Mouse (Mus musculus): ENCODE measurements around the gene Utp18. TPM values are rescaled to one million over a fixed set of nuclear protein-coding genes. Genes with fewer than 3 reads are reported as not detected.

Gene Utp18
- total and polyA plus RNA-seq, 3 experiments = 2.9 to 11.3 (median 9.9) TPM

DNA sequence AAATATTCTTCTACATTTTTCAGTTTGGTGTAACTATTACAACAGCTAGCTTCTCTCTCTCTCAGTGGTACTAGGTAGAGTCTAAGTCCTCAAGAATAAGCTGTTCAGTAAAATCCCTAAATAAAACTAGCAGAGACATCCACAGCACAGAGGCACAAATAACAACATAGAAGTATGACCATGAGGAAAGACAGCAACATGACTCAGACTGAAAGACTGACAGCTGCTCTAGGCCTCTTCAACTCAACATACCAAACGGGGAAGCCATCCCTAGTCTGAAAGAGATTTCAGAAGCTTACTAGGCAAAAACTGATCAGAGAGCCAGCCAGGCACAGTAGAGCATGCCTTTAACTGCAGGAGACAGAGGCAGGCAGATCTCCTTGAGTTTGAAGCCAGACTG lies 22.9 kb downstream of the Utp18 start:
- H3K9ac ChIP-seq (ENCODE audit: low read depth, low read length) = no peak overlapping the region
- H3K4me1 ChIP-seq (ENCODE audit: control insufficient read depth, insufficient read depth, low read length) = peaks cover 2% of the 10 kb centered on the region
- H3K79me2 ChIP-seq (replicated peaks; ENCODE audit: control insufficient read depth, insufficient read depth, low read length) = no peaks in the 10 kb centered on the region
- H3K36me3 ChIP-seq (ENCODE audit: control insufficient read depth, insufficient read depth, low read length) = peaks cover 4% of the 10 kb centered on the region
- H3K27me3 ChIP-seq (ENCODE audit: control insufficient read depth, insufficient read depth, low read length) = no peaks in the 10 kb centered on the region
- WGBS = 76% methylated on average over 1 of the region's 1 CpGs
- no peak overlapping the region for H3K27ac ChIP-seq
- no peak for TF ChIP-seq POLR2A (IDR thresholded peaks at IDR 0.05; ENCODE audit: insufficient read depth, low read depth, low read length)
- no peak for TF ChIP-seq CTCF (IDR thresholded peaks at IDR 0.05)
- no peak for TF ChIP-seq EP300 (IDR thresholded peaks at IDR 0.05; ENCODE audit: insufficient read depth, low read depth, low read length)
- no peak overlapping the region for H3K4me3 ChIP-seq
- intact Hi-C loops (cut with DNase I) = no loop called here
- no peak for DNase-seq

DNA sequence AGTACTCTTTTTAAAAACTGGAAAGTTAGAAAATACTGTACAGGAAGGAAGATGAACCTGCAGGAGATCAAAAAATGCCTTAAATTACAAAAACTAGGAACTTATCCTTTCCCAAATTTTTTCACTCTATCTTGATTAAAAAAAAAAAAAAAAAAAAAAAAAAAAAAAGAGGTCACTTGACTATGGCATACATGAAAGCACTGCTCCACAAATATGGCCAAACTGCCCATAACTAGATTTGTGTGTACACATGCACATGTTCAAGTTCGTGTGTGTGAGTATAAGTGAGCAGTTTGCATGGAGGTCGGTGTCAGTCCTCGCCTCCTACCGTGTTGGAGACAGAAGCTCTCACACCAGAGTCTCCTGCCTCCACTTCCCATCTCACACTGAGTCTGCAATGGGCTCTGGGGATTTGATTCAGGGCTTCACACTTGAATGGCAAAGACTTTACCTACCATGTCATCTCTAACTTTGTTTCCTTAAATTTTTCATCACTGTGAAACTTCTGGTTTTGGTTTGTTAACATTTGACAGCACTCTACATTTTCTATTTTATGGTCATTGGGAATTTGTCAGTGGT lies 23.4 kb downstream of the Utp18 start:
- intact Hi-C loops (cut with DNase I) = no loop called here
- TF ChIP-seq EP300 (IDR thresholded peaks at IDR 0.05; ENCODE audit: insufficient read depth, low read depth, low read length) (no peak), POLR2A (IDR thresholded peaks at IDR 0.05; ENCODE audit: insufficient read depth, low read depth, low read length) (no peak)
- Histone ChIP-seq H3K4me1 (ENCODE audit: control insufficient read depth, insufficient read depth, low read length) (peaks cover 2% of the 10 kb centered on the region), H3K79me2 (replicated peaks; ENCODE audit: control insufficient read depth, insufficient read depth, low read length) (no peaks in the 10 kb centered on the region), H3K27ac (no peak overlapping the region), H3K9ac (ENCODE audit: low read depth, low read length) (no peak overlapping the region), H3K27me3 (ENCODE audit: control insufficient read depth, insufficient read depth, low read length) (no peaks in the 10 kb centered on the region), H3K36me3 (ENCODE audit: control insufficient read depth, insufficient read depth, low read length) (peaks cover 3% of the 10 kb centered on the region), H3K4me3 (no peak overlapping the region)
- no peak for DNase-seq
- WGBS = 98% methylated on average over 4 of the region's 4 CpGs

DNA sequence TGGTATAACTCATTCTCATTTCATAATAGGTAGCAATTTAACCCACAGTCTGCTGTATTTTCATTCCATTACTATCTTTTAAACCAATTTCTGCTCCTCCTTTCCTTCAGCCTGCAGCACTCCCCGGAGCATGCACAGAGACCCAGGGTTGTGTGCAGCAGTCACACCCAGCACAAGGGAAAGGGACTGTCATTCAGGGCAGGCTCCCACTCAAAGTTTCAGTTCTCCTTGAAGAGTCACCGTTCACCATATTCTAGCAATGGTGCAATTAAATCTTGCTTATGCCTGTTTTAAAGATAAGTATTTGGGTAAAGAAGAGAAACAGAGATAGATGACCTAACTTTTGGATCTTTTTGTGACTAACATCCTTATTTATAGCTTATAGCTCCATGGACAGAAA lies 24.4 kb downstream of the Utp18 start:
- TF ChIP-seq EP300 (IDR thresholded peaks at IDR 0.05; ENCODE audit: insufficient read depth, low read depth, low read length) (no peak), CTCF (IDR thresholded peaks at IDR 0.05) (no peak), POLR2A (IDR thresholded peaks at IDR 0.05; ENCODE audit: insufficient read depth, low read depth, low read length) (no peak)
- no peak overlapping the region for H3K4me3 ChIP-seq
- no peaks in the 10 kb centered on the region for H3K79me2 ChIP-seq (replicated peaks; ENCODE audit: control insufficient read depth, insufficient read depth, low read length)
- intact Hi-C loops (cut with DNase I) = no loop called here
- DNase-seq = no peak
- H3K9ac ChIP-seq (ENCODE audit: low read depth, low read length) = no peak overlapping the region
- H3K36me3 ChIP-seq (ENCODE audit: control insufficient read depth, insufficient read depth, low read length) = peaks cover 2% of the 10 kb centered on the region
- H3K27me3 ChIP-seq (ENCODE audit: control insufficient read depth, insufficient read depth, low read length) = no peaks in the 10 kb centered on the region
- WGBS = 68% methylated on average over 2 of the region's 2 CpGs
- peaks cover 2% of the 10 kb centered on the region for H3K4me1 ChIP-seq (ENCODE audit: control insufficient read depth, insufficient read depth, low read length)
- no peak overlapping the region for H3K27ac ChIP-seq

DNA sequence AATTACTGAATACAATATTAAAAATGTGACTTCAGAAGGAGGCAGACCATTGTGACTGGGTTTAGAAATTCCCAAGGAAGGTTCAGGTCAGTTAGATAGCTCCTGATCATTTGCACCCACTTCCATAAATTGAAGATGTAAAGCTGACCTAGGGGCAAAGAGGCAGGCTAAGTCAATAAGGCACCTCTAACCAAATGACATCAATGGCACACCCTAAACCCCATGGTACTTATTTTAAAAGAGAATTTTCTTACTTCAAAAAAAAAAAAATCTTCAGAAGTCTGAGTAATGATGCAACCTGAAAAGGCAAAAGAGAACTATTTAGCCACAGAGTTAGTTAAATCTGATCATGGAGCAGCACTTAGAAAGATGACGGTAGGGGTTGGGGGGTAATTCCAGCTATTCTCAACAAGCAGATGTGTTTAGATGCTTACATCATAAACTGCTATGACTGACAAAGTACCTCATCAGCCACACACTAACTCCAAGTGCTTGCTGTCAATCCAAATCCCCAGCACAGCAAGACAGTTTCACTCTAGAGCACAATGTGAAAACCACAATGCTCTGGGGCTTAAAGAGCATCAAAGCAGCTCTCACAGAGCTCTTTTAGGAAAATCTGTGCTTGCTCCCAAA lies 24.9 kb downstream of the Utp18 start:
- DNase-seq = no peak
- no peak overlapping the region for H3K9ac ChIP-seq (ENCODE audit: low read depth, low read length)
- no peaks in the 10 kb centered on the region for H3K79me2 ChIP-seq (replicated peaks; ENCODE audit: control insufficient read depth, insufficient read depth, low read length)
- no peak for TF ChIP-seq CTCF (IDR thresholded peaks at IDR 0.05)
- no peak for TF ChIP-seq POLR2A (IDR thresholded peaks at IDR 0.05; ENCODE audit: insufficient read depth, low read depth, low read length)
- TF ChIP-seq EP300 (IDR thresholded peaks at IDR 0.05; ENCODE audit: insufficient read depth, low read depth, low read length) = no peak
- no peak overlapping the region for H3K4me3 ChIP-seq
- 88% methylated on average over 1 of the region's 1 CpGs for WGBS
- intact Hi-C loops (cut with DNase I) = no loop called here
- H3K36me3 ChIP-seq (ENCODE audit: control insufficient read depth, insufficient read depth, low read length) = no peaks in the 10 kb centered on the region; the same call in none of the 2 replicates
- no peaks in the 10 kb centered on the region for H3K27me3 ChIP-seq (ENCODE audit: control insufficient read depth, insufficient read depth, low read length)
- H3K4me1 ChIP-seq (ENCODE audit: control insufficient read depth, insufficient read depth, low read length) = peaks cover 2% of the 10 kb centered on the region
- H3K27ac ChIP-seq = no peak overlapping the region

DNA sequence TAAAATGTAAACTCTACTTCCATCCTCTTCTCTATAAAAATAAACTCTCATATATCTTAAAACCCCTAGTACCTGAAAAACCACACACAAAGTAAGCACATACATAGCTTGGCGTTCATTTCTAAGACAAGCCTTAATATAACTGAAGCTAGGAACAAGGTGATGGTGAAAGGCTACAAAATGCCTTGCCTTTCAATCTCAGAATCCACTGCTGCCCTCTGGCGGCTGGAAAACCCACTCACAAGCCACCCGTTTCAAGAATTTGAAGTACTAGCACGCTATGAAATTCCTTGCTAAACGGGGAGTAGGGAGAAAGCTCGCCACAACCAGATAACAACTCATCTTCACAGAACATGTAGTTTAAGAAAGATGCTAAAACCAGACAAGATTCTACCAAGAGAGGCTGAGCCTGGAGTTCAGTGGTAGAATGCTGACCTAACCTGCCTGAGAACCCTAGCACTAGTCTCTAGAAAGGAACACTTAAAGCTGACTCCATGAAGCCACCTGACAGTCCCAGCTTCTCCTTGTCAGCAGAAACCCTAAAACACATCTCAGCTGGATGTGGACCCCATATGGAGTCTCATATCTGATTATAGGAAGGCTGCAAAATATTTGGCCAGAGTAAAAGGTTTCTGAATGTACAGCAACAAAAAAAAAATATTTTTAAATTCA lies 29.1 kb downstream of the Utp18 start:
- H3K9ac ChIP-seq (ENCODE audit: low read depth, low read length) = no peak overlapping the region
- no peak for TF ChIP-seq EP300 (IDR thresholded peaks at IDR 0.05; ENCODE audit: insufficient read depth, low read depth, low read length)
- peak; percentile 91 for TF ChIP-seq CTCF (IDR thresholded peaks at IDR 0.05)
- H3K36me3 ChIP-seq (ENCODE audit: control insufficient read depth, insufficient read depth, low read length) = no peaks in the 10 kb centered on the region; the same call in none of the 2 replicates
- intact Hi-C loops (cut with DNase I) = no loop called here
- DNase-seq = peak; percentile 45 to 70
- peaks cover 2% of the 10 kb centered on the region; the same call in 1 of the 2 replicates for H3K4me1 ChIP-seq (ENCODE audit: control insufficient read depth, insufficient read depth, low read length)
- 3% methylated on average over 6 of the region's 6 CpGs for WGBS
- H3K27ac ChIP-seq = no peak overlapping the region
- H3K79me2 ChIP-seq (replicated peaks; ENCODE audit: control insufficient read depth, insufficient read depth, low read length) = no peaks in the 10 kb centered on the region
- no peak overlapping the region for H3K4me3 ChIP-seq
- H3K27me3 ChIP-seq (ENCODE audit: control insufficient read depth, insufficient read depth, low read length) = no peaks in the 10 kb centered on the region

DNA sequence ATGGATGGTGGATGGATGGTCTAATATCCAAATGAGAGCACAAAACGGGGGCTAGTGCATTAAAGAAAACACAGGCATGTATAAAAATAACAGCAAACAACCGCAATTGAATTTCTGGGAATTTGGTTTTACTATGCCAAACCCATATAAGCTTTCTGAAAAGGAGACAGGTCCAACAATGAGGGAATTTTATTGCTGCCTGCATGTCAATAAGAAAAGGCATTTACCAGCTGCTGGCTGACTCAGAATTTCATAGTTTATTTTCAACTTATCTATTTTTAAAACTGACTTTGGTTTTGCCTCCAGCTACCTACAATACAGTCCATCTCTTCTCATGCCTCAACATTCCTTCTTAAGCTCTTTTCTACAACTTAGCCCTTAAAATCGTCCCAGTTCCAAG lies 33.0 kb downstream of the Utp18 start:
- H3K4me1 ChIP-seq (ENCODE audit: control insufficient read depth, insufficient read depth, low read length) = no peaks in the 10 kb centered on the region
- 66% methylated on average over 3 of the region's 3 CpGs for WGBS

More for the DNA sequence above, 33.0 kb downstream of the Utp18 start:
- no peak overlapping the region for H3K27ac ChIP-seq
- H3K4me3 ChIP-seq = no peak overlapping the region
- no peak overlapping the region for H3K9ac ChIP-seq (ENCODE audit: low read depth, low read length)
- intact Hi-C loops (cut with DNase I) = no loop called here
- TF ChIP-seq EP300 (IDR thresholded peaks at IDR 0.05; ENCODE audit: insufficient read depth, low read depth, low read length) (no peak), CTCF (IDR thresholded peaks at IDR 0.05) (no peak), POLR2A (IDR thresholded peaks at IDR 0.05; ENCODE audit: insufficient read depth, low read depth, low read length) (no peak)
- no peaks in the 10 kb centered on the region for H3K36me3 ChIP-seq (ENCODE audit: control insufficient read depth, insufficient read depth, low read length)
- no peaks in the 10 kb centered on the region for H3K27me3 ChIP-seq (ENCODE audit: control insufficient read depth, insufficient read depth, low read length)
- H3K79me2 ChIP-seq (replicated peaks; ENCODE audit: control insufficient read depth, insufficient read depth, low read length) = no peaks in the 10 kb centered on the region
- DNase-seq = no peak

Measured in heart, adult 2 months (tissue).